Mouse (Mus musculus) limb, embryonic 14.5 days (tissue): ENCODE measurements around the gene Cntn6. TPM values are rescaled to one million over a fixed set of nuclear protein-coding genes. Genes with fewer than 3 reads are reported as not detected.

Experiments used
- ATAC-seq: fragments of 200-750 bp; cut with Nextera tagmentation; 2 replicates; pipeline ENCODE4 v1.8.0; 2017; ENCODE audit warnings: low read depth, moderate number of reproducible peaks, moderate TSS enrichment; ENCODE audit not compliant: low FRiP score
- DNase-seq: peaks from one replicate; pipeline ENCODE4 v3.0.0-alpha.2; 2015; ENCODE audit warnings: low spot score
- H3K27ac ChIP-seq: fragments of 300-500 bp; sonication (generic); replicated peaks from 2 replicates; pipeline ENCODE4 v1.5.1; 2014; ENCODE audit warnings: low read depth, mild to moderate bottlenecking, low read length, moderate library complexity, mixed read lengths
- H3K27me3 ChIP-seq: fragments of 300-500 bp; sonication (generic); 2 replicates; pipeline ENCODE4 v1.6.1; 2014; ENCODE audit warnings: low read length, mixed read lengths; ENCODE audit not compliant: control insufficient read depth, insufficient read depth
- H3K36me3 ChIP-seq: fragments of 300-500 bp; sonication (generic); 2 replicates; pipeline ENCODE4 v1.6.1; 2014; ENCODE audit warnings: mild to moderate bottlenecking, low read length, moderate library complexity, mixed read lengths; ENCODE audit not compliant: control insufficient read depth, insufficient read depth
- H3K4me1 ChIP-seq: fragments of 300-500 bp; sonication (generic); 2 replicates; pipeline ENCODE4 v1.6.1; 2014; ENCODE audit warnings: antibody characterized with exemption, low read length, mixed read lengths; ENCODE audit not compliant: control insufficient read depth, insufficient read depth
- H3K4me2 ChIP-seq: fragments of 300-500 bp; sonication (generic); replicated peaks from 2 replicates; pipeline ENCODE4 v1.6.1; 2014; ENCODE audit warnings: low read depth, mild to moderate bottlenecking, low read length, moderate library complexity; ENCODE audit not compliant: severe bottlenecking
- H3K4me3 ChIP-seq: fragments of 300-500 bp; sonication (generic); replicated peaks from 2 replicates; pipeline ENCODE4 v1.5.1; 2014; ENCODE audit warnings: low read length
- H3K9ac ChIP-seq: fragments of 300-500 bp; sonication (generic); 2 replicates; pipeline ENCODE4 v1.6.1; 2014; ENCODE audit warnings: mild to moderate bottlenecking, low read depth, low read length, moderate library complexity; ENCODE audit not compliant: severe bottlenecking
- H3K9me3 ChIP-seq: fragments of 300-500 bp; sonication (generic); 2 replicates; pipeline ENCODE4 v1.6.1; 2016; ENCODE audit warnings: low read length; ENCODE audit not compliant: control insufficient read depth
- POLR2A ChIP-seq: fragments of 200-500 bp; IDR thresholded peaks from 2 replicates; pipeline ENCODE4 v1.8.0; 2012; ENCODE audit warnings: inconsistent platforms, mild to moderate bottlenecking, moderate library complexity, borderline replicate concordance; ENCODE audit not compliant: insufficient read depth, insufficient read length; ENCODE audit errors: extremely low read depth
- WGBS: fragments of 180-500 bp; shearing (Covaris S2); extraction: QIAGEN DNeasy Blood & Tissue Kit; methylation state at CpG from one replicate; pipeline ENCODE4 v1.1.7; 2014; 5-methylcytosine and 5-hydroxymethylcytosine counted together
- polyA plus RNA-seq, 2 experiments: library from polyadenylated mRNA; depleted of rRNA in 1 of 2; stranded (reverse) in 1 of 2; unstranded in 1 of 2; fragments of >200 nt; fragmentation: Nextera tagmentation in 1 of 2; extraction: Ambion mirVana in 1 of 2; gene quantifications; 2 replicates each; pipeline versions ENCODE4 v1.2.1 to v1.2.3; 2012 to 2014

The Cntn6 gene
- polyA plus RNA-seq, 2 experiments: 0.56 to 0.64 TPM

DNA sequence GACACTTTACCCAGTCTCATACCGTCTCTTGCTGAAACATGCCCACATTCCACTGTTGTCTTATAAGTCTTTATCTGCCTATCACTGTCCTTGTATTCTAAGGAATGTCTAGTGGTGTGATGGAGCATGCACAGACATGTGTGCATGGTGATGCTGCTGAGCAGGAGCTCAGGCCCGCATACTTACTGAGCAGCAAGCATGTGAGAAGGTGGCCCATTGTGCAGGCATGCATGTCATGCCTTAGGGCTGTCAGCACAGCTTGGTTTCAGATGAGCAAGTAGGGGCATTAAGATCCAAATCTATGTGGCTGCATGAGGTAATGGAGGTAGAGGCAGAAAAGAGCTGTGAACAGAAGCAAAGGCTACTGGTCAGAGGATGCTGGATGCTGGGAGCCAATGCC lies 323.0 kb downstream of the Cntn6 start:
- Histone ChIP-seq H3K9me3 (no peaks in the 10 kb centered on the region), H3K36me3 (no peaks in the 10 kb centered on the region), H3K4me2 (no peak overlapping the region), H3K27ac (no peak overlapping the region), H3K9ac (no peak overlapping the region), H3K4me3 (no peak overlapping the region), H3K27me3 (no peaks in the 10 kb centered on the region), H3K4me1 (no peaks in the 10 kb centered on the region)
- DNase-seq: no peak
- 82% methylated on average over 2 of the region's 2 CpGs for WGBS
- no peak for TF ChIP-seq POLR2A
- no peak for ATAC-seq

DNA sequence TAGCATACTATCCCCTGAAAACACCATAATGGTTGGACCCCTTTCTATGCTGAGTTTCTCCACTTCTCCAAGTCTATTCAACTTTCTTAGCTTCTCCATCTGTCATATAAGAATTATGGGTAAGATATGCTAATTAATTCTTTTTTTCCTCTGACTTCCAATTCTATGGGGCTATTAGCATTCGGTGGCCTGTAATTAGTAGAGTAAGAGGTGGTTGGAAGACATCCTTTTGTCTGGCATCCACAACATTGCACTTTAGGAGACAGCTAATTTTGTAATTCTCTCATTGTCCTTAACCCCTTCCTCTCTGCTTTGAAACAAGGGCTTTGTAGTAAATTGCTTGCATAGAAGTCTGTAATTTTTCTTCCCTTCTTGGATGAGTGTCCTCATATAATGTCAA lies 387.1 kb downstream of the Cntn6 start:
- Histone ChIP-seq H3K27ac (no peak overlapping the region), H3K9ac (no peak overlapping the region), H3K4me2 (no peak overlapping the region), H3K27me3 (no peaks in the 10 kb centered on the region), H3K4me3 (no peak overlapping the region), H3K36me3 (no peaks in the 10 kb centered on the region), H3K4me1 (no peaks in the 10 kb centered on the region), H3K9me3 (no peaks in the 10 kb centered on the region)
- no peak for ATAC-seq
- WGBS: 74% methylated on average over 1 of the region's 1 CpGs
- TF ChIP-seq POLR2A: no peak
- DNase-seq: no peak

DNA sequence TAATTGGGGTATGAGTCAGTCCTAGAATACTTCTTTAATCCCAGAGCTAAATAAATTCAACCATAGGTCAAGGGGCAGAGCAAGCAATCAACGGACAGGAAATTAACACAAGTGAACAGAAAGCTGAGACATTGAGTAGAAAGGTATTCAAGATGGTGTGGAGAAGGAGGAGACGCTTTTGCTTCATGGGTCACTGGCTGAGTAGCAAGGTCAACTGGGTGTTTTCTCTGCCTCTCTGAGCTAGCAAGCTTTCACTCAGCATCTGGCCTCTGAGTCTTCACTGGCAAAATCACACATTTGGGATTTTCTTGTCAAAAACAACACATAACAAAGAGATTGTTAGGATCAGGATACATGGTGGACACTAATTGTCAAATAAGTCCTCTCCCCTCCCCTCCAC lies 391.4 kb downstream of the Cntn6 start:
- no peak for ATAC-seq
- WGBS: 51% methylated on average over 2 of the region's 2 CpGs

DNA sequence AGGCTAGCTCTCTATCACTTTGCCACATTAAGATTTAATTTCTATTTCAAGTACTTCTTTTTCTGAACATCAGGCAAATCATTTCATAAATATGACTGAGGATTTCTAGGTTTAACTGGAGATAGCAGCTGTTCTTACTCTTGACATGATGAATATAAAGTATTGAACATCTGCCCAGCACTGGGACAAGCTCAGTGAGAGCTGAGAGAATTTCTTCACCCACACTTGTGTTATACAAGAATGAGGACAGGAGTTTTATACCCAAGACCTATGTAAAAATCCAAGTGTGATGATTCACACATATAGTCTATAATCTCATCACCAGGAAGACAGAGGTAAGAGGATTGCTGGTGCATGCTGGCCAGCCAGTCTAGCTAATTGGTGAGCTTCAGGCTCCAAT lies 393.2 kb downstream of the Cntn6 start:
- H3K4me3 ChIP-seq: no peak overlapping the region
- no peak overlapping the region for H3K9ac ChIP-seq
- ATAC-seq: no peak
- H3K36me3 ChIP-seq: no peaks in the 10 kb centered on the region
- H3K27ac ChIP-seq: no peak overlapping the region
- DNase-seq: no peak
- no peaks in the 10 kb centered on the region for H3K27me3 ChIP-seq
- H3K9me3 ChIP-seq: no peaks in the 10 kb centered on the region
- no peaks in the 10 kb centered on the region for H3K4me1 ChIP-seq
- no peak for TF ChIP-seq POLR2A
- no peak overlapping the region for H3K4me2 ChIP-seq

More for the DNA sequence above, 391.4 kb downstream of the Cntn6 start:
- H3K9ac ChIP-seq: no peak overlapping the region
- no peak overlapping the region for H3K4me3 ChIP-seq
- no peak for DNase-seq
- no peaks in the 10 kb centered on the region for H3K4me1 ChIP-seq
- H3K4me2 ChIP-seq: no peak overlapping the region
- H3K27me3 ChIP-seq: no peaks in the 10 kb centered on the region
- no peaks in the 10 kb centered on the region for H3K9me3 ChIP-seq
- no peaks in the 10 kb centered on the region for H3K36me3 ChIP-seq
- no peak overlapping the region for H3K27ac ChIP-seq
- no peak for TF ChIP-seq POLR2A

DNA sequence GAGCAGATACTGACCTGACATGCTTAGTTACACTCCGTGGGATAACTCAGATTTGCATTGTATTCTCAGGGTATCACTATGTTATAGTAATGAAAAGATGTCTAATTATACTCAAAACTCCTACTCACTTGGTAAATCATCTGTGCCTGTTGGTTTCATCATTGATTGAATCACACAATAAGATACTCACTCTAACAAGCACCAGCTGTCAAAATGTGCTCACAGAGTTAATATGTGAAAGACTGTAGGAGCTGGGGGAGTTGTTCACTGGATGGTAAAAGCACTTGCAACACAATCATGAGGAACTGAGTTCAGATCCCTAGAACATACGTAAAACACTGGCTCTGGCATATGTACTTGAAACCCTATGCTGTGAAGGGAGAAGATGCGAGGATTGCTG lies 398.5 kb downstream of the Cntn6 start:
- no peak for DNase-seq
- no peaks in the 10 kb centered on the region for H3K9me3 ChIP-seq

More for the DNA sequence above, 398.5 kb downstream of the Cntn6 start:
- H3K36me3 ChIP-seq: no peaks in the 10 kb centered on the region
- no peaks in the 10 kb centered on the region for H3K4me1 ChIP-seq
- ATAC-seq: no peak
- no peak overlapping the region for H3K27ac ChIP-seq
- TF ChIP-seq POLR2A: no peak
- WGBS: 88% methylated on average over 3 of the region's 3 CpGs
- no peak overlapping the region for H3K9ac ChIP-seq
- no peak overlapping the region for H3K4me3 ChIP-seq
- no peaks in the 10 kb centered on the region for H3K27me3 ChIP-seq
- H3K4me2 ChIP-seq: no peak overlapping the region
